Mouse (Mus musculus) erythroblast, embryonic 14.5 days (primary cell): Measurements from ENCODE around the gene Hist1h4j.
"Not testable (repeated sequence)": the region's sequence is repeated elsewhere in the genome, so short reads cannot be mapped to it uniquely, and the experiment has no call there.

Source experiments
- GATA1 ChIP-seq: IDR thresholded peaks from 2 replicates; pipeline ENCODE4 v1.6.1; 2012; ENCODE audit warnings: low read length, inconsistent platforms, mixed read lengths
- TAL1 ChIP-seq: IDR thresholded peaks from 3 replicates; pipeline ENCODE4 v1.6.1; 2012; ENCODE audit warnings: low read length, inconsistent platforms, mixed read lengths

- TF ChIP-seq GATA1 = peak; percentile 89
- not testable (repeated sequence) for TF ChIP-seq TAL1
These were observed 19.6 kb downstream of the Hist1h4j start for GRCm38 (mm10) chr13:21754294-21755001.
